In genomic region chr4:124178401-124179018, GRCm38 (mm10) we compare ENCODE assay signal across 8 mouse cellular contexts.
DNase-seq lines count a peak whose midpoint lies in the region; ATAC-seq and TF ChIP-seq lines count a peak whose summit lies in the region.

No protein-coding gene starts in this region.

- peak overlapping the region; percentile 47 for H3K4me3 ChIP-seq in layer of hippocampus, adult 2 months
- peak overlapping the region; percentile 66 for H3K4me3 ChIP-seq in embryonic facial prominence, embryonic 10.5 days
- peak overlapping the region; percentile 29 for H3K4me3 ChIP-seq in intestine, embryonic 14.5 days (ENCODE audit: low read depth, low read length)
- peak overlapping the region; percentile 39 for H3K4me3 ChIP-seq in midbrain, postnatal 0 days (ENCODE audit: low read depth, low read length)

- H3K27me3 ChIP-seq in embryonic facial prominence, embryonic 10.5 days (replicated peaks; ENCODE audit: low read depth, poor library complexity, severe bottlenecking) = peaks cover 78% of the 10 kb centered on the region
- peaks cover 22% of the 10 kb centered on the region for H3K27me3 ChIP-seq in intestine, embryonic 14.5 days (replicated peaks; ENCODE audit: control insufficient read depth, insufficient read depth, low read length)
- H3K27me3 ChIP-seq in midbrain, postnatal 0 days (ENCODE audit: insufficient read depth, low read length) = peaks cover 10% of the 10 kb centered on the region; the same call in 1 of the 2 replicates

- peaks cover 10% of the 10 kb centered on the region for H3K4me1 ChIP-seq in embryonic facial prominence, embryonic 10.5 days
- no peaks in the 10 kb centered on the region for H3K4me1 ChIP-seq in intestine, embryonic 14.5 days (replicated peaks; ENCODE audit: control insufficient read depth, insufficient read depth, low read length)
- H3K4me1 ChIP-seq in midbrain, postnatal 0 days (ENCODE audit: insufficient read depth, low read length) = no peaks in the 10 kb centered on the region

- H3K9me3 ChIP-seq in embryonic facial prominence, embryonic 10.5 days = no peaks in the 10 kb centered on the region
- H3K9me3 ChIP-seq in intestine, embryonic 14.5 days (ENCODE audit: control insufficient read depth, low read length) = no peaks in the 10 kb centered on the region
- no peaks in the 10 kb centered on the region for H3K9me3 ChIP-seq in midbrain, postnatal 0 days (ENCODE audit: low read length)

- 0 out of 2 replicates have a peak overlapping the region, but pooled peaks have one; percentile 13 for H3K9ac ChIP-seq in intestine, embryonic 14.5 days (ENCODE audit: low read length)
- peak overlapping the region; percentile 34; the same call in 1 of the 2 replicates for H3K9ac ChIP-seq in midbrain, postnatal 0 days (replicated peaks; ENCODE audit: low read length, poor library complexity, severe bottlenecking)

- H3K4me2 ChIP-seq in intestine, embryonic 14.5 days (ENCODE audit: low read length) = peak overlapping the region; percentile 74
- H3K4me2 ChIP-seq in midbrain, postnatal 0 days (ENCODE audit: low read depth, low read length, poor library complexity, severe bottlenecking) = peak overlapping the region; percentile 91

- ATAC-seq in intestine, embryonic 14.5 days (replicated peaks; ENCODE audit: low FRiP score, low TSS enrichment, low read depth) = no peak
- no peak for ATAC-seq in midbrain, postnatal 0 days (ENCODE audit: low FRiP score)

- TF ChIP-seq CTCF in layer of hippocampus, adult 2 months (conservative IDR thresholded peaks at IDR 0.05) = no peak
- TF ChIP-seq CTCF in midbrain, postnatal 0 days (IDR thresholded peaks at IDR 0.05) = no peak

- DNase-seq in layer of hippocampus, adult 2 months (ENCODE audit: low spot score in 2 of 2) = no peak
- DNase-seq in layer of hippocampus, postnatal 36 days = no peak
- DNase-seq in embryonic facial prominence, embryonic 10.5 days (ENCODE audit: low spot score) = peak; percentile 65
- peak; percentile 55 for DNase-seq in intestine, embryonic 14.5 days (ENCODE audit: low spot score)
- no peak for DNase-seq in midbrain, postnatal 0 days (ENCODE audit: low spot score)
- no peak for DNase-seq in gastrocnemius, postnatal 10 days
- DNase-seq in spleen, postnatal 14 days (ENCODE audit: low spot score in 2 of 2) = no peak
- DNase-seq in lung, postnatal 36 days = no peak

- WGBS in embryonic facial prominence, embryonic 10.5 days = under 1% methylated on average over 50 of the region's 50 CpGs
- under 1% methylated on average over 50 of the region's 50 CpGs for WGBS in intestine, embryonic 14.5 days
- 2% methylated on average over 46 of the region's 50 CpGs for WGBS in midbrain, postnatal 0 days

- H3K36me3 ChIP-seq in embryonic facial prominence, embryonic 10.5 days (replicated peaks) = no peaks in the 10 kb centered on the region
- H3K36me3 ChIP-seq in intestine, embryonic 14.5 days (ENCODE audit: control insufficient read depth, insufficient read depth, low read length) = no peaks in the 10 kb centered on the region
- no peaks in the 10 kb centered on the region for H3K36me3 ChIP-seq in midbrain, postnatal 0 days (ENCODE audit: insufficient read depth, low read length)

- no peak overlapping the region for H3K27ac ChIP-seq in layer of hippocampus, adult 2 months
- peak overlapping the region; percentile 69 for H3K27ac ChIP-seq in embryonic facial prominence, embryonic 10.5 days (replicated peaks)
- H3K27ac ChIP-seq in intestine, embryonic 14.5 days (ENCODE audit: low read depth) = no peak overlapping the region
- H3K27ac ChIP-seq in midbrain, postnatal 0 days (ENCODE audit: low read depth, low read length) = no peak overlapping the region

Comparison
In these comparisons a context has a peak if more than half of its experiments do, and no peak if none do; other contexts are left out.
1. DNase-seq: peak in embryonic facial prominence, embryonic 10.5 days (single experiment) and intestine, embryonic 14.5 days (single experiment); none in layer of hippocampus, adult 2 months (0 of 2), layer of hippocampus, postnatal 36 days (0 of 2), midbrain, postnatal 0 days (single experiment), gastrocnemius, postnatal 10 days (single experiment), spleen, postnatal 14 days (0 of 2) and lung, postnatal 36 days (single experiment).
2. Peak in every context shown above with its lines, with median percentiles within 50 percentile points of each other: H3K4me3 ChIP-seq.